Mouse (Mus musculus) myocyte (in vitro differentiated cells): ENCODE results near the gene Casz1.
A peak's percentile ranks its signal among the peaks of the same experiment; 100 is the strongest.

Source experiments
- E2F4 ChIP-seq: IDR thresholded peaks from one replicate; pipeline ENCODE4 v1.6.1; 2011; ENCODE audit warnings: mild to moderate bottlenecking, control low read depth, moderate library complexity; ENCODE audit not compliant: insufficient read depth
- MAX ChIP-seq: IDR thresholded peaks from one replicate; pipeline ENCODE4 v1.6.1; 2011; ENCODE audit warnings: low read depth, mild to moderate bottlenecking, control low read depth
- MYOG ChIP-seq, 3 experiments: IDR thresholded peaks; one replicate each; pipeline ENCODE4 v1.6.1; 2011; ENCODE audit warnings: control low read depth in 2 of 3, low read depth in 2 of 3, mild to moderate bottlenecking in 2 of 3; ENCODE audit not compliant: insufficient read length in 2 of 3, control insufficient read depth in 1 of 3, insufficient read depth in 1 of 3
- POLR2A ChIP-seq: IDR thresholded peaks from one replicate; pipeline ENCODE4 v1.6.1; 2011; ENCODE audit warnings: low read depth, mild to moderate bottlenecking, control low read depth, moderate library complexity; ENCODE audit not compliant: insufficient read length
- POLR2AphosphoS2 ChIP-seq: IDR thresholded peaks from one replicate; pipeline ENCODE4 v1.6.1; 2011; ENCODE audit warnings: low read depth, control low read depth; ENCODE audit not compliant: insufficient read length
- TCF3 ChIP-seq: IDR thresholded peaks from one replicate; pipeline ENCODE4 v1.6.1; 2011; ENCODE audit warnings: low read depth, control low read depth; ENCODE audit not compliant: insufficient read length
- USF1 ChIP-seq: IDR thresholded peaks from one replicate; pipeline ENCODE4 v1.6.1; 2011; ENCODE audit warnings: low read depth, mild to moderate bottlenecking, control low read depth, moderate library complexity

GRCm38 (mm10) chr4:148806836-148807235, 2.6 kb downstream of the Casz1 start:
- TF ChIP-seq POLR2A (peak; percentile 20), MYOG (IDR thresholded peaks at IDR 0.05; ENCODE audit: control insufficient read depth in 1 of 3, insufficient read depth in 1 of 3, insufficient read length in 2 of 3, low read depth in 2 of 3) (peak in 2 of 3 experiments; percentile 86 to 91), MAX (no peak), USF1 (no peak), POLR2AphosphoS2 (no peak), E2F4 (no peak), TCF3 (no peak)
